Mouse (Mus musculus) ES-E14 (cell line): Measurements from ENCODE around the gene Tnip1. TPM values are rescaled to one million over a fixed set of nuclear protein-coding genes. Genes with fewer than 3 reads are reported as not detected.

Experiments used
- DNase-seq: peaks from one replicate; pipeline ENCODE4 v3.0.0-alpha.2; 2013; ENCODE audit warnings: low read depth, low spot score
- H3K27ac ChIP-seq: 2 replicates; pipeline ENCODE4 v1.5.1; 2012; ENCODE audit warnings: low read depth, mild to moderate bottlenecking, low read length, moderate library complexity, mixed read lengths; ENCODE audit not compliant: poor library complexity, insufficient read depth, severe bottlenecking
- H3K36me3 ChIP-seq: 2 replicates; pipeline ENCODE4 v1.6.1; 2012; ENCODE audit warnings: mild to moderate bottlenecking, low read length, moderate library complexity, mixed read lengths; ENCODE audit not compliant: control insufficient read depth, poor library complexity, insufficient read depth, severe bottlenecking
- H3K4me1 ChIP-seq, 2 experiments: fragments of 150-350 bp in 1 of 2; sonication (generic) in 1 of 2; 2 replicates each; pipeline ENCODE4 v1.6.1; 2012; ENCODE audit warnings: low read length in 2 of 2, mild to moderate bottlenecking in 1 of 2, mixed read lengths in 1 of 2; ENCODE audit not compliant: control insufficient read depth in 2 of 2, insufficient read depth in 2 of 2, poor library complexity in 1 of 2
- H3K4me3 ChIP-seq, 2 experiments: fragments of 150-350 bp in 1 of 2; sonication (generic) in 1 of 2; 2 replicates each; pipeline ENCODE4 v1.5.1; 2012; ENCODE audit warnings: low read length in 2 of 2, low read depth in 1 of 2, mild to moderate bottlenecking in 1 of 2, mixed read lengths in 1 of 2; ENCODE audit not compliant: insufficient read depth in 1 of 2, poor library complexity in 1 of 2, severe bottlenecking in 1 of 2
- H3K9ac ChIP-seq: 2 replicates; pipeline ENCODE4 v1.6.1; 2012; ENCODE audit warnings: low read depth, mild to moderate bottlenecking, low read length, mixed read lengths; ENCODE audit not compliant: poor library complexity, insufficient read depth, severe bottlenecking
- H3K9me3 ChIP-seq: fragments of 150-350 bp; sonication (generic); 2 replicates; pipeline ENCODE4 v1.6.1; 2012; ENCODE audit warnings: low read depth, mild to moderate bottlenecking, low read length; ENCODE audit not compliant: control insufficient read depth, insufficient read depth
- CHD2 ChIP-seq: IDR thresholded peaks from 2 replicates; pipeline ENCODE4 v1.6.1; 2014; ENCODE audit warnings: mild to moderate bottlenecking, low read depth, low read length, inconsistent platforms
- HCFC1 ChIP-seq: IDR thresholded peaks from 2 replicates; pipeline ENCODE4 v1.6.1; 2012; ENCODE audit warnings: low read length, inconsistent platforms, borderline replicate concordance; ENCODE audit not compliant: insufficient read depth
- MAFK ChIP-seq: IDR thresholded peaks from 2 replicates; pipeline ENCODE4 v1.6.1; 2014; ENCODE audit warnings: mild to moderate bottlenecking, low read depth, low read length, inconsistent platforms; ENCODE audit not compliant: insufficient read depth
- ZC3H11A ChIP-seq: IDR thresholded peaks from 2 replicates; pipeline ENCODE4 v1.6.1; 2012; ENCODE audit warnings: low read depth, mild to moderate bottlenecking, inconsistent platforms, low read length, borderline replicate concordance
- ZNF384 ChIP-seq: IDR thresholded peaks from 2 replicates; pipeline ENCODE4 v1.6.1; 2012; ENCODE audit warnings: low read depth, low read length, inconsistent platforms
- in situ Hi-C, 2 experiments: fragments of 600-800 bp; cut with MboI; formaldehyde crosslinking; loops; one replicate each; pipeline ENCODE4 v1.15.1; 2025; ENCODE audit warnings: low sequenced_read_pairs in 2 of 2, inconsistent platforms in 1 of 2; ENCODE audit not compliant: unreplicated experiment in 2 of 2
- total RNA-seq: library from RNA; depleted of rRNA; stranded (reverse); fragments of 300-350 nt; gene quantifications from 2 replicates; pipeline ENCODE4 v1.2.3, GENCODE M21; 2012

The Tnip1 gene
- total RNA-seq, 1 experiment, result 14.3 TPM

DNA sequence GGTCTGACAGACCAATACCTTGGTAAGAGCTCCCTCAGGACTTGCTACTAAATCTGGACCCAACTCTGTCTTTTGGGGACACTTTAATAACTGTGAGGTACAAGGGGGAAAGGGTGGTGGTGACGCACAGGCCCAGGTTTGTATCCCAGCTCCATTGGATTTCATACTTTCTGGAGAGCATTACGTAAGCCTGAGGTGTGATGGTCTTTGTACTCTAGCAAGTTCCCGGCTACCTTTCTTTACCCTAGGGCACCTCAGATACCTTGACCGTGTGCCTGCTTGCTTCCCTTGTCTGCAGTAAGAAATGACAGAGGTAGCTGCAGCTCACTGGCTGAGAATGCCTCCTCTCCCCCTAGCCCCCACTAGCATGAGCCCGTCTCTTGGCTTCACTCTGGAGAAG is 55.5 kb downstream of the Tnip1 start:
- Histone ChIP-seq H3K9me3 (no peaks in the 10 kb centered on the region), H3K9ac (no peak overlapping the region), H3K4me1 (peaks cover 0 to 2% of the 10 kb centered on the region in 2 experiments; a peak in 1 of 4 replicates), H3K27ac (no peak overlapping the region), H3K36me3 (peaks cover 21% of the 10 kb centered on the region), H3K4me3 (no peak overlapping the region)
- TF ChIP-seq CHD2, result no peak
- no peak for TF ChIP-seq ZNF384
- no peak for TF ChIP-seq MAFK
- no peak for TF ChIP-seq HCFC1
- TF ChIP-seq ZC3H11A, result no peak
- no peak for DNase-seq
- in situ Hi-C loops, result no loop called here

DNA sequence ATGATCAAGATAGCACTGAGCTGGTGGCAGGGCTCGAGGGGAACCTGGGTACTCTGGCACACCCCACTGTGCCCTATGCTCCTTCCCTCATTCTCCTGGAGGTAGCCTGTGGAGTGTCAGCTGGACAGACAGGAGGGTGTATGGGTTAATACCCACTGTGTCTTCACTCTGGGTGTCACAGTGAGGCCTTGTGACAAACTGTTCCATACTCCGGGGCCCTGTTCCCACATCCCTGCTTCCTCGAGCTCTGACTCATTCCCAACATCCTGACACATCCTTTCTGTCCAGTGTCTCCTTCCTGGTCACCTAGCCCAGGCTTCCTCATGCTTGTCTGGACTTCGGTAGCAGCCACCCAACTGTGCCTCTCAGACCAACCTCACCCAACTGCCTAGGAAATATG is 56.3 kb downstream of the Tnip1 start:
- peaks cover 0 to 2% of the 10 kb centered on the region in 2 experiments; a peak in 1 of 4 replicates for H3K4me1 ChIP-seq
- no peak overlapping the region for H3K9ac ChIP-seq
- H3K36me3 ChIP-seq, result peaks cover 21% of the 10 kb centered on the region
- no peak overlapping the region for H3K4me3 ChIP-seq
- in situ Hi-C loops, result no loop called here
- H3K9me3 ChIP-seq, result no peaks in the 10 kb centered on the region
- H3K27ac ChIP-seq, result no peak overlapping the region
- no peak for DNase-seq
- no peak for TF ChIP-seq CHD2

DNA sequence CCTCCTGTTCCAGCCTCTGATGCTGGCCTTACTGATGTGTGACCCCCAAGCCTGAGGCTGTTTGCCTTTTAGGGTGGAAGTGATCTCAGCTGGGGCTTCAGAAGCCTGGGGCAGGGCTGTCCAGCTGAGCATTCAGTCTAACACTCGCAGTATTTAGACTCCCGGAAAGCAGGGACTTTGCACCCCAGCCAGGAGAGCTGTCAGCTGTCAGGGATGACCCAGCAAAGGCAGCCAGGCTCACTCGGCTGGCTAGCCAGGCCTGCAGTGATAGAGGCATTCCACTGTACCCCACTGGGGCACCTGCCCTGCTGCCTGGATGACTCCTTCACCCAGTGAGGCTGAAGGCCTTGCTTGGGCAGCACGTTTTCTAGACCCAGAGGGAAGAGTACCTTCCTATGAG is 56.8 kb downstream of the Tnip1 start:
- Histone ChIP-seq H3K9me3 (no peaks in the 10 kb centered on the region), H3K4me3 (no peak overlapping the region), H3K27ac (no peak overlapping the region), H3K36me3 (peaks cover 17% of the 10 kb centered on the region), H3K9ac (no peak overlapping the region), H3K4me1 (peaks cover 0 to 2% of the 10 kb centered on the region in 2 experiments; a peak in 1 of 4 replicates)
- DNase-seq, result no peak
- no peak for TF ChIP-seq ZNF384
- no peak for TF ChIP-seq HCFC1
- TF ChIP-seq CHD2, result no peak
- no peak for TF ChIP-seq ZC3H11A
- TF ChIP-seq MAFK, result no peak
- in situ Hi-C loops, result no loop called here

DNA sequence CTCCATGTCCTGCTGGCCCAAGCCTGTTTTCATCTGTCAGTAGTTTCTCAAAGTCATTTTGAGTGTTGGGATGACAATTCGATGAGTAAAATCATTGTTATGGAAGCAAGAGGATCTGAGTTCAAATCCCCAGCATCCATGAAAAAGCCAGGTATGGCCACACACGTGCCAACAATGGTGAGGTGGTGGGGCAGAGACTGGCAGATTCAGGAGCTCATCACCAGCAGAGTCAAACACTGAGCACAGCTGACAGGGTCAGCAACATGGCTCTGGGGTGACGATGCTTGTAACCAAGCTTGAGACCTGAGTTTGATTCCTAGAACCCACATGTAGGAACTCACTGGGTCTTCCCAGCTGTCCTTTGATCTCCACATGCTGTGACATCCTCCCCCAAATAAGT is 57.6 kb downstream of the Tnip1 start:
- H3K36me3 ChIP-seq, result peaks cover 9% of the 10 kb centered on the region; the same call in 1 of the 2 replicates
- H3K27ac ChIP-seq, result no peak overlapping the region
- in situ Hi-C loops, result no loop called here
- no peaks in the 10 kb centered on the region for H3K9me3 ChIP-seq
- no peak overlapping the region for H3K4me3 ChIP-seq
- TF ChIP-seq MAFK (no peak), HCFC1 (no peak), CHD2 (no peak), ZC3H11A (no peak), ZNF384 (no peak)
- no peak for DNase-seq
- H3K9ac ChIP-seq, result no peak overlapping the region
- peaks cover 0 to 2% of the 10 kb centered on the region in 2 experiments; a peak in 1 of 4 replicates for H3K4me1 ChIP-seq
